Mouse (Mus musculus): Measurements from ENCODE around the gene Tulp2. TPM values are rescaled to one million over a fixed set of nuclear protein-coding genes. Genes with fewer than 3 reads are reported as not detected.
"Not testable (repeated sequence)": the region's sequence is repeated elsewhere in the genome, so short reads cannot be mapped to it uniquely, and the experiment has no call there.

Gene Tulp2
- polyA plus RNA-seq, 1 experiment from 2014 or later, result not detected

- 5% methylated on average over 3 of the region's 3 CpGs for WGBS
- no peak overlapping the region for H3K9ac ChIP-seq (ENCODE audit: low read length)
- H3K4me1 ChIP-seq (ENCODE audit: control insufficient read depth, insufficient read depth, low read length), result no peaks in the 10 kb centered on the region
- no peaks in the 10 kb centered on the region for H3K27me3 ChIP-seq (replicated peaks; ENCODE audit: control insufficient read depth, insufficient read depth, low read length)
- peak; percentile 84 for DNase-seq (ENCODE audit: low spot score)
- no peaks in the 10 kb centered on the region for H3K9me3 ChIP-seq (replicated peaks; ENCODE audit: control insufficient read depth, low read length)
- no peak overlapping the region for H3K27ac ChIP-seq (ENCODE audit: low read depth, low read length)
- H3K4me3 ChIP-seq (ENCODE audit: low read depth, low read length), result no peak overlapping the region
- ATAC-seq, result 0 out of 2 replicates have a peak, but pooled peaks have one; percentile 52
- H3K4me2 ChIP-seq (ENCODE audit: low read length), result no peak overlapping the region
- no peaks in the 10 kb centered on the region for H3K36me3 ChIP-seq (ENCODE audit: control insufficient read depth, insufficient read depth, low read length)
Measured at GRCm38 (mm10) chr7:45477003-45477402, 4.7 kb upstream of the Tulp2 start.

GRCm38 (mm10) chr7:45478774-45479173 is 2.9 kb upstream of the Tulp2 start:
- Histone ChIP-seq H3K36me3 (ENCODE audit: control insufficient read depth, insufficient read depth, low read length) (no peaks in the 10 kb centered on the region), H3K27ac (ENCODE audit: low read depth, low read length) (no peak overlapping the region), H3K4me2 (ENCODE audit: low read length) (no peak overlapping the region), H3K4me3 (ENCODE audit: low read depth, low read length) (no peak overlapping the region), H3K4me1 (ENCODE audit: control insufficient read depth, insufficient read depth, low read length) (no peaks in the 10 kb centered on the region), H3K27me3 (replicated peaks; ENCODE audit: control insufficient read depth, insufficient read depth, low read length) (no peaks in the 10 kb centered on the region), H3K9me3 (replicated peaks; ENCODE audit: control insufficient read depth, low read length) (no peaks in the 10 kb centered on the region), H3K9ac (ENCODE audit: low read length) (no peak overlapping the region)
- ATAC-seq (no peak), DNase-seq (ENCODE audit: low spot score) (no peak)
- 96% methylated on average over 7 of the region's 7 CpGs for WGBS

DNA sequence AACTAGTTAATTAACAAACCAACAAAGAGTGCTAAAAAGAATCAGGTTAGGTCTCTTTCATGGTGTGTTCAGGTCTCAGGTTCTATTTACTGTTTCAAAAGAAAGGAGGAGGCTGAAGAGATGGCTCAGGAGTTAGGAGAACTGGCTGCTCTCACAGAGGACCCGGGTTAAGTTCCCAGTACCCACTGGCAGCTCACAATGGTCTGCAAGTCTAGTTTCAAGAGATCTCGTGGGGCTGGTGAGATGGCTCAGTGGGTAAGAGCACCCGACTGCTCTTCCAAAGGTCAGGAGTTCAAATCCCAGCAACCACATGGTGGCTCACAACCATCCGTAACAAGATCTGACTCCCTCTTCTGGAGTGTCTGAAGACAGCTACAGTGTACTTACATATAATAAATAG is 1.4 kb upstream of the Tulp2 start:
- H3K9me3 ChIP-seq (replicated peaks; ENCODE audit: control insufficient read depth, low read length); H3K27me3 ChIP-seq (replicated peaks; ENCODE audit: control insufficient read depth, insufficient read depth, low read length); DNase-seq (ENCODE audit: low spot score); H3K4me2 ChIP-seq (ENCODE audit: low read length); H3K27ac ChIP-seq (ENCODE audit: low read depth, low read length); H3K36me3 ChIP-seq (ENCODE audit: control insufficient read depth, insufficient read depth, low read length); H3K4me1 ChIP-seq (ENCODE audit: control insufficient read depth, insufficient read depth, low read length); H3K9ac ChIP-seq (ENCODE audit: low read length); ATAC-seq; H3K4me3 ChIP-seq (ENCODE audit: low read depth, low read length): not testable (repeated sequence)
- 88% methylated on average over 3 of the region's 4 CpGs for WGBS

GRCm38 (mm10) chr7:45482166-45482565 is 489 bp downstream of the Tulp2 start:
- H3K4me3 ChIP-seq (ENCODE audit: low read depth, low read length), result no peak overlapping the region
- no peaks in the 10 kb centered on the region for H3K9me3 ChIP-seq (replicated peaks; ENCODE audit: control insufficient read depth, low read length)
- H3K36me3 ChIP-seq (ENCODE audit: control insufficient read depth, insufficient read depth, low read length), result no peaks in the 10 kb centered on the region
- H3K4me1 ChIP-seq (ENCODE audit: control insufficient read depth, insufficient read depth, low read length), result no peaks in the 10 kb centered on the region
- WGBS, result 97% methylated on average over 1 of the region's 1 CpGs
- no peaks in the 10 kb centered on the region for H3K27me3 ChIP-seq (replicated peaks; ENCODE audit: control insufficient read depth, insufficient read depth, low read length)
- H3K4me2 ChIP-seq (ENCODE audit: low read length), result no peak overlapping the region
- DNase-seq (ENCODE audit: low spot score), result no peak
- ATAC-seq, result no peak
- H3K9ac ChIP-seq (ENCODE audit: low read length), result no peak overlapping the region
- H3K27ac ChIP-seq (ENCODE audit: low read depth, low read length), result no peak overlapping the region

DNA sequence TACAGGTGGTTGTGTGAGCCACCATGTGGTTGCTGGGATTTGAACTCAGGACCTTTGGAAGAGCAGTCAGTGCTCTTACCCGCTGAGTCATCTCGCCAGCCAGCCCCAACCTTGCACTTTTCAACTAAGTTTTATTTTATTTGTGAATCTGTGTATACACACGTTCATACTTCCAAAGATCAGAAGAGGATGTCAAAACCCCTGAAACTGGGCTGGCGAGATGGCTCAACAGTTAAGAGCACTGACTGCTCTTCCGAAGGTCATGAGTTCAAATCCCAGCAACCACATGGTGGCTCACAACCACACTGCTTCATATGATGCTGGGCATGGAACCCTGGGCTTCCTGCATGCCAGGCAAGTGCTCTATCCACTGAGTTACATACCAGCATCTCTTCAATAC is 3.3 kb downstream of the Tulp2 start:
- 95% methylated on average over 5 of the region's 5 CpGs for WGBS
- not testable (repeated sequence) for H3K9me3 ChIP-seq (replicated peaks; ENCODE audit: control insufficient read depth, low read length); H3K36me3 ChIP-seq (ENCODE audit: control insufficient read depth, insufficient read depth, low read length); H3K9ac ChIP-seq (ENCODE audit: low read length); DNase-seq (ENCODE audit: low spot score); H3K4me1 ChIP-seq (ENCODE audit: control insufficient read depth, insufficient read depth, low read length); ATAC-seq; H3K4me3 ChIP-seq (ENCODE audit: low read depth, low read length); H3K4me2 ChIP-seq (ENCODE audit: low read length); H3K27ac ChIP-seq (ENCODE audit: low read depth, low read length); H3K27me3 ChIP-seq (replicated peaks; ENCODE audit: control insufficient read depth, insufficient read depth, low read length)

GRCm38 (mm10) chr7:45486158-45486557 is 4.5 kb downstream of the Tulp2 start:
- no peak overlapping the region for H3K27ac ChIP-seq (ENCODE audit: low read depth, low read length)
- no peaks in the 10 kb centered on the region for H3K27me3 ChIP-seq (replicated peaks; ENCODE audit: control insufficient read depth, insufficient read depth, low read length)
- no peak for ATAC-seq
- H3K36me3 ChIP-seq (ENCODE audit: control insufficient read depth, insufficient read depth, low read length), result no peaks in the 10 kb centered on the region
- no peak overlapping the region for H3K4me3 ChIP-seq (ENCODE audit: low read depth, low read length)
- no peak overlapping the region for H3K4me2 ChIP-seq (ENCODE audit: low read length)
- WGBS, result 80% methylated on average over 7 of the region's 7 CpGs
- H3K4me1 ChIP-seq (ENCODE audit: control insufficient read depth, insufficient read depth, low read length), result no peaks in the 10 kb centered on the region; the same call in 1 of the 2 replicates
- H3K9ac ChIP-seq (ENCODE audit: low read length), result no peak overlapping the region
- no peak for DNase-seq (ENCODE audit: low spot score)
- H3K9me3 ChIP-seq (replicated peaks; ENCODE audit: control insufficient read depth, low read length), result no peaks in the 10 kb centered on the region

GRCm38 (mm10) chr7:45486761-45487415 is 5.2 kb downstream of the Tulp2 start, which contains the start of gene Gm45808:
Gm45808 (minus strand) TSS chr7:45486811.
- H3K4me3 ChIP-seq (ENCODE audit: low read depth, low read length), result no peak within 1 kb of the TSS
- no peak within 1 kb of the TSS for H3K9ac ChIP-seq (ENCODE audit: low read length)
- H3K27ac ChIP-seq (ENCODE audit: low read depth, low read length), result no peak within 1 kb of the TSS
- no peaks in the 10 kb centered on the region for H3K9me3 ChIP-seq (replicated peaks; ENCODE audit: control insufficient read depth, low read length)
- H3K4me1 ChIP-seq (ENCODE audit: control insufficient read depth, insufficient read depth, low read length), result no peaks in the 10 kb centered on the region; the same call in 1 of the 2 replicates
- ATAC-seq, result no peak
- 77% methylated on average over 12 of the region's 12 CpGs for WGBS
- no peak for DNase-seq (ENCODE audit: low spot score)
- H3K36me3 ChIP-seq (ENCODE audit: control insufficient read depth, insufficient read depth, low read length), result peaks cover under 1% of the 10 kb centered on the region; the same call in 1 of the 2 replicates
- no peak within 1 kb of the TSS for H3K4me2 ChIP-seq (ENCODE audit: low read length)
- H3K27me3 ChIP-seq (replicated peaks; ENCODE audit: control insufficient read depth, insufficient read depth, low read length), result no peaks in the 10 kb centered on the region

GRCm38 (mm10) chr7:45487861-45488292 is 6.2 kb downstream of the Tulp2 start:
- WGBS, result 16% methylated on average over 11 of the region's 11 CpGs

More at GRCm38 (mm10) chr7:45487861-45488292, 6.2 kb downstream of the Tulp2 start:
- H3K27me3 ChIP-seq (replicated peaks; ENCODE audit: control insufficient read depth, insufficient read depth, low read length), result no peaks in the 10 kb centered on the region
- no peaks in the 10 kb centered on the region for H3K9me3 ChIP-seq (replicated peaks; ENCODE audit: control insufficient read depth, low read length)
- ATAC-seq (peak; percentile 53), DNase-seq (ENCODE audit: low spot score) (peak; percentile 27)
- peak overlapping the region; percentile 38 for H3K4me3 ChIP-seq (ENCODE audit: low read depth, low read length)
- peak overlapping the region; percentile 68 for H3K9ac ChIP-seq (ENCODE audit: low read length)
- peak overlapping the region; percentile 46 for H3K27ac ChIP-seq (ENCODE audit: low read depth, low read length)
- peaks cover 9% of the 10 kb centered on the region; the same call in 1 of the 2 replicates for H3K36me3 ChIP-seq (ENCODE audit: control insufficient read depth, insufficient read depth, low read length)
- H3K4me2 ChIP-seq (ENCODE audit: low read length), result peak overlapping the region; percentile 63
- H3K4me1 ChIP-seq (ENCODE audit: control insufficient read depth, insufficient read depth, low read length), result no peaks in the 10 kb centered on the region; the same call in 1 of the 2 replicates

All from forebrain, embryonic 14.5 days (tissue).